Mouse (Mus musculus): ENCODE results near the gene Spg20. TPM values are rescaled to one million over a fixed set of nuclear protein-coding genes. Genes with fewer than 3 reads are reported as not detected.

Gene Spg20
- 10 to 100 TPM; 24.8 to 28.6 TPM for total RNA-seq (2021)
- long read RNA-seq, experiment 1, transcript Spg20-201 (9 exons, 3,770 nt) = major isoform, 6 of 11 reads
- long read RNA-seq, experiment 1, partial matches to known transcripts = 1 of 11 reads
- long read RNA-seq, experiment 1, other reads (novel, unspliced or antisense) = 1 of 11 reads
- long read RNA-seq, experiment 2, transcript Spg20-201 (9 exons, 3,770 nt) = major isoform, 16 of 25 reads
- long read RNA-seq, experiment 2, partial matches to known transcripts = 2 of 25 reads
- long read RNA-seq, experiment 2, other reads (novel, unspliced or antisense) = 3 of 25 reads

DNA sequence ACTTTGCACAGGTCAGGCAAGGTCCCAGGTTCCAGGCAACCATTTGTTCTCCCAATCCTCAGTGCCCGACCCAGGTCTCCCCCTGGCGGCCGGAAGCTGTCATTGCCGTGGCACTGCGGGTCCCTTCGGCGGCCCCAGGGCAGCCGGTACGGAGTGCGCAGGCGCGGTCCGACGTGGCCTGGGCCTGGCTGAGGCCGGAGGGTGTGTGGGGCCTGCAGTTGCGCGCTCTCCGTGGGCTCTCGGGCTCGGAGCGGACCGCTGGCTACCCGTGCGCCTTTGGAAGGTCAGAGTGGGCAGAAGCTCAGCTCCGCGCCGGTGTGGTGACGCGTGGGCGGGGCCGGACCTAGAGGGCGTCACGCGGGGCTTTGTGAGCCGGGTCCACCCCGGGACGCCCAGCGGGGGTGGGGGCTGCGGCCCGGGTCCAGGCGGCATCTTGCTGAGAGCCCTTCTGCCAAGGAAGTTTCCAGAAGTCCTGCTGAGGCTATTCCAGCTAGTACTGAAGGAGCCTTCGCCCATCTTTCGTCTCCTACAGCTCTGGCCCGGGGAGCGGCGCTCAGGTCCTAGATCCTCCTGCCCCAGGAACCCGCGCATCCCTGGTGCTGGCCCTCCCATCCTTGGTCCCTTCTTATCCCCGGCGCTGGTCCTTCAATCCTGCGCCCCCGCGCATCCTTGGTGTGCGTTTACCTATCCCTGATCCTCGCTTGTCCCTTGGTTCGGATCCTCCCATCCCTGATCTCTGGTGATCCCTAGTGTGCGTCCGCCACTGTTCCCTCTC, at the start of gene Spg20:
Spg20 (plus strand) TSS at position 174 of the 775 bp plus-strand sequence.
- DNase-seq = peak; percentile 92

DNA sequence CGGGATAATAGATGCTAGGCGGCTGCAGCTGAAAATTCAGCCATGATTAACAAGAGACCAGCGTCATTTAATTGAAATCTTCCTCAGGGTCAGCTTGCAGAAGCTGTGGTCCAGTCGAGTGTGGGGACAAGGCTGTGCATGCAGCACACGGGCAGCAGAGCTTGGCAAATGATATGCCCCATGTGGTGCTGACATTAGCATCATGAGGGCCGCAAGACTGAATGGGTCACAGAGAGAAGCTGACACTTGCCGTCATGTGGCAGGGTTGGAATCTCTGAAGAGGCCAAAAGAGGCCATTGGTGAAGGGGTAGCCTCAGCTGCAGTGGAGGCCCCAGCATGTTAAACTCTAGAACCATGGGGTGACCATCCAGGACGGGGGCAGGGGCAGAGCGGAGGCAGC, 49.3 kb upstream of the Spg20 start:
- DNase-seq = no peak

DNA sequence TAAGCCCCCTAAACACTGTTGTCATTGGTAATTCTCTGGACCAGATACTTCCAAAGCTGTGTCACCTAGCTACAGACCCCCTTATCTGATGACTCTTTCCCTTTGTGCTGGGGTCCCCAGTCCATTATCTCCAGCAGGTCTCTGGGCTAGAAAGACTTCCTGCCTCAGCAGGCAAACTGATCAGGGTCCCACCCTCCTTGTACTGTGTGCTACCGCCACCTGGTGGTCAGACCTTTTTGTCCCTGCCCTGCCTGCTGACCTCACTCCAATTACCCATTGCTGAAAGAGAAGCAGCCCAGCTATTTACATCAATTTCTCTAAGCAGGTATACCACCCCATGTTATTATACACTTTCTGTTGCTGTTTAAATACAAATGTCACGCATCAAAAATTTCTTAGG, 47.5 kb upstream of the Spg20 start:
- peak; percentile 16 for DNase-seq

DNA sequence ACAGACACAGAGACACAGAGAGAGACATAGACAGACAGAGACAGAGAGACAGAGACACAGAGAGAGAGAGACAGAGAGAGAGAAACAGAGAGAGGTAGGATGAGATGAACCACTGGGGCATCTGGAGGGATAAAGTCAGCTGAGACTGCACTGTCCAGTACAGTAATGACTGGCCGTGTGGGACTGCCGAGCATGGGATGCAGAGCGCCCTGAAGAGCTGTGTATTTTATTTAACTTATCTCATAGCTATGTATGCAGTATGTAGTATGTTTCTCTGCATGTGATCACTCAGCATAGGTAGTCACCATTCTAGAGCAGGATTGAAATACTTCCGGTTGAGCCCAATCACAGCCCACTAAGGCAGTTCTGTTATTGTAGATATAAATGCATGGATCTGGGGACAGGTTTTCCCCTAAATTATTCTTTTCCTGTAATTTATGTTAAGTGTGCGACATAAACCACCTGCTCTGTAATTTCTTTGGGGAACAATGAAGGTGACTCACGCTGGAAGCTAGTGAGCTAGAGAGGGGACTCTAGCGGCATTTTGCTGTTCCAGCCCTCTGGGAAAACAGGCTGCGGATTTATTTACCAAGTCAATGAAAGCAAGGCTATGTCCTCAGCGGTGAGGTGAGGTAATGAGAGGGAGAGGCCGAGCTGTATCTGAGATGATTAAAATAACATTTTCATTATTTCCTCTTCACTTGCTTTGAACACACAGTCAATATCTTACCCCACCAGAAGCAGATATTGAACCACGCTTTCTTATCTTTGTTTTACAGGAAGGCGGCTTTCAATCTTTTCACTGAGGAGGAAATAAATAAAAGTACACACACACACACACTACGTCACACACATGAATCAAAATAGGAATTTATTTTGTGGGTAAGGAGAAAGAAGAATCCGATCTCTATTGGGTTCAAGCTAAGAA, 45.9 kb upstream of the Spg20 start:
- no peak for DNase-seq

DNA sequence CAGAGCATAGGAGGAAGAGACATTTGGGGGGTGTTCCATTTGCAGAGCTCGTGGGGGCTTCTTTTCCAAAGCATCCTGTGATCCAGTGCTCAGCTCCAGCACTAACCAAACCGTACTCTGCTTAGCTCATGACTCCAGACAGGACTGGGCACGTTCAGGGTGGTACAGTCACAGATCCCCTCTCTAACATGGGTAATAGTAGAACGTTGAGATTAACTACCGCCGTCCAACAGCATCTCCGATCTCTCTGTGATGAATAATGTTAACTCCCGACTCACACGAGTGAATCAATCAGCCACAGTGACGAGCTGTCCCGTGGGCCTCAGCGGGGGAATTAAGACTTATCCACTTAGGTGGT, 45.3 kb upstream of the Spg20 start:
- no peak for DNase-seq

GRCm38 (mm10) chr3:55067791-55068434, 44.0 kb upstream of the Spg20 start:
- no peak for DNase-seq

GRCm38 (mm10) chr3:55074576-55075293, 37.2 kb upstream of the Spg20 start:
- DNase-seq = no peak

DNA sequence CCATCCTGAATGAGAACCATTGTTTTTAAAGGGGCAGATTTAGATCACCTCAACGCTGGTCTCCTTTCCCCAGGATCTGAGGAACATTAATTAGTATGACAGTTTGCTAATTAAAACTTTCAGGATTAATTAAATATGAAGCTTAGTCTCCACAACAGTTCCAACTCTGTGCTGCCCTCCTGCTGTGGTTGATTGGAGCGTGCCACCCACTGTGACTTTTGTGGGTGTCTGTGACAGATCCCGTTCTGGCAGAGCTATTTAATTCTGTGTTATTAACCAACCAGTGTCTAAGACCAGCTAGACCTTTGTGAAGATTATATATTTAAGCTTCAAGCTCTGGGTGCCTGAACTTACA, 36.6 kb upstream of the Spg20 start:
- no peak for DNase-seq

DNA sequence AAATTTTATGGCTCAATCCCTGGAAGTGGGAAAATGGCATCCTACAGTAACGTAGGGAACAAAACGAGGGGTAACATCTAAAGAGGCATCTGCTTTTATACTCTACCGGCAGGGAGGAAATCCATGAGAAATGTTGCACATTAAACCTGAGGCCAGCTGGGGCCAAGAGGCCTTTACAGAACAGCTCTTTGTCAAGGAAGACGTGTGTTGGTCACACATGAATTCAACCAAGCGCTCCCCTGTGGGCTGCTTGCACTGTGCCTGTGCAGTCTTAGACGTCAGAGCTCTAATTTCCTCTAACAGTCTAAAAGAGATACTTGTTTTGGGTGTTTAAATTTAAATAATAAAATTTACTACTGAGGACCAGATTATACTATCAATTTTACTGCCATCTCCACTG, 33.7 kb upstream of the Spg20 start:
- DNase-seq = no peak

- no peak for DNase-seq
These were observed 32.3 kb upstream of the Spg20 start for GRCm38 (mm10) chr3:55079619-55080018.

DNA sequence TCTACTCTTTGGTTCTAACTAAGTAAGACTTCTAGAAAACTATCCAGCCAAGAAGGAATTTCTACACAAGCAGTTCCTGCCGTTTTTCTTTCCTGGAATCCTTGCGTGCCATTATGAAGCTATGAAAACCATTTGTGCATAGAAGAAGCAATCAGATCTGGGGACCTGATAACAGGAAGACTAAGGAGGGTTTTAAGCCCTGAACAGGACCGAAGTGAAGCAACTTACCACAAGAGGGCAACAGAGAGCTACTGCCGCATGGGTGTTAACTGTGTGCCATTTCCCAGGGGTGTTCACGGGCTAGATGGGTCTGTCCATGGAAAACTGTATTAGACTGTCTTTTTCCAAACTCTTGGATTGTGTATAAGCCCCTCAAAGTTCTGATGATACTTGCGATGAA, 31.9 kb upstream of the Spg20 start:
- DNase-seq = peak; percentile 50

DNA sequence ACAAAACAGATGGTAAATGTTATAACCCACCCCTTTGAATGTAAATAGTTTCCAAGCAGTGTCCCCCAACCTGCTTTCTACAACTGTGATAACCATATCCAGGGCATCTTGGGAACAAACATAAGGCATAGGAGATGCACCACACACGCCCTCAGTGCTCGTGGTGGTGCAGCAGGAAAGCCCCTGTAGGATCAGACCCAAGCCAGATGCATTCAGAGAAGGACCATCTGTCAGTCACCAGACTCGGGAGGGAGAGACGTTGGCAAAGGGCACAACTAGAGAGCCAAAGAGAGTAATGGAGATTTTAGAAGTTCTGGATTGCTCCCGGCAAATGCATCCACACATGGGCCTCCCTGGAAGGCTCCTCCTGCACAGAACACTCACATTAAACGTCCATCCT, 27.1 kb upstream of the Spg20 start:
- DNase-seq = no peak

- no peak for DNase-seq
These were observed 26.2 kb upstream of the Spg20 start for GRCm38 (mm10) chr3:55085716-55086115.

- no peak for DNase-seq
These were observed 25.0 kb upstream of the Spg20 start for GRCm38 (mm10) chr3:55086948-55087347.

GRCm38 (mm10) chr3:55087360-55087759, 24.5 kb upstream of the Spg20 start:
- DNase-seq = no peak

DNA sequence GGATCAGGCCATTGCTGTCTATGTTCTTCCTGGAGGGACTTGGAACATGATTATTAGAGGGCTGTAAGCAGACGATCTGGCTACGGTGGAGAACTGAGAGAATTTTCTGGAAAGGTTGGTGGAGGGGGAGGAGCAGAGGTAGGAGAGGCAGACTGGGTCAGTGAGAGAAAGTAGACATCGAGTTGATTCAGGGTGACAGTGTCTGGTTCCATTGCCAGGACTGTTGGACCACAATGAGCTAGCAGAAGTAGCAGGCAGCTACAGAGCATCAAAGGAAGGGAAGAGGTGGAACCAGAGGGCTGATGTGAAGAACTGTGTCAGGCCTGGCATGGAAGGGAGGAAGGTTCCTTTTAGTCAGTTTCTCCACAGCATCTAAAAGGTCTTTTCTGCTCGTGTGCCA, 23.5 kb upstream of the Spg20 start:
- no peak for DNase-seq

DNA sequence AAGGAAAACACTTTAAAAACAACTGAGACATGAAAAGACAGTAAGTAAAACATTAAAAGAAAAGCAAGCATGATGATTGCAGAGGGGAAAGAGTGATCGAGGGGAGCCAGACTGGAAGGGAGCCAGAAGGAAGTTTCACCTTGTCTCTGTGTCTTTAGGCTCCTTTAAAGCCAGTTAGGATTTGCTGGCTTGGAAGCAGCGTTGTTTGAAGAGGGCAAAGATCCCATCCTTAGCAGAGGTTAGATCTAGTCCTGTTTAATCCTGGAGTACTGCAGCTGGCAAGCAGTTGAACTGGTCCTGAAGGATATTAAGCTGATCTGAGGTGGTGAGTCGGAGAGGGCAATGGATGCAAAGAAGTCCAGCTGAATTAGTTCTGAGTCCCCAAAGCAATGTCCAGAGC, 23.1 kb upstream of the Spg20 start:
- no peak for DNase-seq

- no peak for DNase-seq
These were observed 22.6 kb upstream of the Spg20 start for GRCm38 (mm10) chr3:55089291-55089690.

- DNase-seq = no peak
These were observed 18.7 kb upstream of the Spg20 start for GRCm38 (mm10) chr3:55093161-55093560.

GRCm38 (mm10) chr3:55095968-55096654, 15.8 kb upstream of the Spg20 start:
- peak; percentile 44 for DNase-seq

- DNase-seq = no peak
These were observed 15.3 kb upstream of the Spg20 start for GRCm38 (mm10) chr3:55096655-55097005.

Measured in gastrocnemius, postnatal 25 days (tissue).